Mouse (Mus musculus) liver, adult 2 months (tissue): Measurements from ENCODE around the gene Gm11032. TPM values are rescaled to one million over a fixed set of nuclear protein-coding genes. Genes with fewer than 3 reads are reported as not detected.

ENCODE experiments used
- DNase-seq: peaks from one replicate; pipeline ENCODE4 v3.0.0-alpha.2; 2011; ENCODE audit warnings: low read depth, low spot score; ENCODE audit errors: extremely low read depth
- H3K27ac ChIP-seq: fragments of 200-500 bp; replicated peaks from 2 replicates; pipeline ENCODE4 v1.5.1; 2012; ENCODE audit warnings: low read depth, mild to moderate bottlenecking, control low read depth, inconsistent platforms, low read length; ENCODE audit not compliant: insufficient read depth
- H3K27me3 ChIP-seq: fragments of 200-500 bp; 2 replicates; pipeline ENCODE4 v1.6.1; 2012; ENCODE audit warnings: mild to moderate bottlenecking, moderate library complexity, low read length, inconsistent platforms; ENCODE audit not compliant: control insufficient read depth, insufficient read depth
- H3K36me3 ChIP-seq: fragments of 200-500 bp; 2 replicates; pipeline ENCODE4 v1.6.1; 2012; ENCODE audit warnings: low read length, inconsistent platforms; ENCODE audit not compliant: control insufficient read depth, insufficient read depth
- H3K4me1 ChIP-seq: fragments of 200-500 bp; 2 replicates; pipeline ENCODE4 v1.6.1; 2011; ENCODE audit warnings: low read length; ENCODE audit not compliant: control insufficient read depth, insufficient read depth
- H3K4me3 ChIP-seq: fragments of 200-500 bp; 2 replicates; pipeline ENCODE4 v1.5.1; 2011; ENCODE audit warnings: low read depth, mild to moderate bottlenecking, control low read depth, low read length, moderate library complexity; ENCODE audit not compliant: insufficient read depth
- H3K79me2 ChIP-seq: fragments of 200-500 bp; 2 replicates; pipeline ENCODE4 v1.6.1; 2012; ENCODE audit warnings: inconsistent platforms, mild to moderate bottlenecking, low read length, moderate library complexity; ENCODE audit not compliant: control insufficient read depth, insufficient read depth
- H3K9ac ChIP-seq: fragments of 200-500 bp; 2 replicates; pipeline ENCODE4 v1.6.1; 2012; ENCODE audit warnings: low read depth, mild to moderate bottlenecking, control low read depth, inconsistent platforms, low read length
- CTCF ChIP-seq: fragments of 200-500 bp; IDR thresholded peaks from 2 replicates; pipeline ENCODE4 v1.5.1; 2011; ENCODE audit warnings: low read depth, low read length, control low read depth
- POLR2A ChIP-seq: fragments of 200-500 bp; IDR thresholded peaks from 2 replicates; pipeline ENCODE4 v1.6.1; 2011; ENCODE audit warnings: low read length, control low read depth; ENCODE audit not compliant: insufficient read depth; ENCODE audit errors: extremely low read depth
- WGBS: fragments of 180-500 bp; shearing (Covaris S2); methylation state at CpG from one replicate; pipeline ENCODE4 v1.1.7; 2018; 5-methylcytosine and 5-hydroxymethylcytosine counted together
- polyA plus RNA-seq: library from polyadenylated mRNA; depleted of rRNA; stranded (reverse); fragments of >200 nt; gene quantifications from 2 replicates; pipeline ENCODE4 v1.2.3, GENCODE M21; 2012
- total RNA-seq: library from RNA; depleted of rRNA; stranded (reverse); fragments of >200 nt; gene quantifications from 2 replicates; pipeline ENCODE4 v1.2.3, GENCODE M21; 2014

The Gm11032 gene
- total and polyA plus RNA-seq, 2 experiments = not detected

DNA sequence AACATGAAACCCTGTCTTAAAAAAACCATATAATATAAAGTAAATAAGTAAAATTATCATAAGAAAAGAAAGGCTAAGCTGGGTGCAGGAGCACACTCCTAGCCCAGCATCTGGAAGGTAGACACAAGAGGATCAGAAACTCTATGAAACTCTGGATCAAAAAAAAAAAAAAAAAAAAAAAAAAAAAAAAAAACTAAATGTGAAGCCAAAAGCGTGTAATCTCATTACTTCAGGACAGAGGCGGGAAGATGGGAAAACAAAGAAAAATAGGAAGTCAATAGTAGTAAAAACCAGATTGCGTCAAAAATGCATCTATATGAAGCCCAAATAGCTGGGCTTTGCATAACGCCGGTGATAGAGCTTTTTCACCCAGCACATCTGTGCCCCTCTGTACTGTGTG is 18.0 kb upstream of the Gm11032 start:
- 95% methylated on average over 5 of the region's 5 CpGs for WGBS
- Histone ChIP-seq H3K36me3 (no peaks in the 10 kb centered on the region), H3K27ac (no peak overlapping the region), H3K27me3 (no peaks in the 10 kb centered on the region), H3K79me2 (no peaks in the 10 kb centered on the region), H3K4me3 (no peak overlapping the region), H3K4me1 (no peaks in the 10 kb centered on the region), H3K9ac (no peak overlapping the region)
- TF ChIP-seq CTCF (no peak), POLR2A (no peak)
- DNase-seq = no peak

GRCm38 (mm10) chr11:4602691-4603441 is 17.0 kb upstream of the Gm11032 start:
- TF ChIP-seq CTCF (no peak), POLR2A (no peak)
- no peaks in the 10 kb centered on the region for H3K79me2 ChIP-seq
- no peaks in the 10 kb centered on the region for H3K36me3 ChIP-seq
- no peak for DNase-seq
- no peak overlapping the region for H3K9ac ChIP-seq
- no peak overlapping the region for H3K4me3 ChIP-seq
- no peaks in the 10 kb centered on the region for H3K4me1 ChIP-seq
- H3K27ac ChIP-seq = no peak overlapping the region
- no peaks in the 10 kb centered on the region for H3K27me3 ChIP-seq
- WGBS = 47% methylated on average over 12 of the region's 12 CpGs

DNA sequence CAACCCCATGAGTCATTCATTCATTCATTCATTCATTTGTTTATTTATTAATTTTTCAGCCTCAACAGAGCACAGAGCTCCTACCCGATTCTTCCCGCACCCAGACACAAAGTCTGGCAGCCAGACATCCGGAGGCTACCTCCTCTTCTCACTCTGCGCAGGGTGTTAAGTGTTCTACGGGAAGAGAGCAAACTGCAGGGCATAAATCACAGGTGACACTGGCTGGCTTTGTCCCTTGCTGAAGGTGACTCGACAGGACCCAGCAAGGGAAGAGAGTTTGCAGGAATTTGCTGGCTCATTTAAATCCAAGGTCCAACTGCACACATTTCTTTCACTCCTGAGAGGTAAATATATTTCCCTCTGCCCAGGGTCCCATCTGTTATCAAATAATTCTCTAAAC is 15.4 kb upstream of the Gm11032 start:
- Histone ChIP-seq H3K4me1 (no peaks in the 10 kb centered on the region), H3K9ac (no peak overlapping the region), H3K79me2 (no peaks in the 10 kb centered on the region), H3K36me3 (no peaks in the 10 kb centered on the region), H3K27ac (no peak overlapping the region), H3K4me3 (no peak overlapping the region), H3K27me3 (no peaks in the 10 kb centered on the region)
- no peak for DNase-seq
- WGBS = 69% methylated on average over 6 of the region's 6 CpGs
- TF ChIP-seq CTCF (no peak), POLR2A (no peak)

DNA sequence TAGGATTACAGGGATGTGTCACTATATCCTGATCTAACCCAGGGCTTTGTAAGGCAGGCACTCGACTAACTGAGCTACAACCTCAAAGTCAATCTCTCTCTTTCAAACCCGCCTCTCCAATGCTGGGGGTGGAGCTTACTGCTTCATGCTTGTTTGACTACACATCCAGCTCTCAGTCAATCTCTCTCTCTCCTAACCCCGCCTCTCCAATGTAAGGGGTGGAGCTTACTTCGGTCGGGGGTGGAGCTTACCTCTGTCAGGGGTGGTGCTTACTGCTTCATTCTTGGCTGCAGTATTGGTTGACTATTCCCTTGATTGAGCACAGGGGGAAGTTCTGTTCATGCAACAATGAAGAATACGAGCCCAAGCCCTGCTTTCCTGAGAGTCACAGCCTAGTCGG is 14.5 kb upstream of the Gm11032 start:
- no peaks in the 10 kb centered on the region for H3K27me3 ChIP-seq
- H3K4me1 ChIP-seq = no peaks in the 10 kb centered on the region
- TF ChIP-seq CTCF (no peak), POLR2A (no peak)
- DNase-seq = no peak
- 70% methylated on average over 7 of the region's 7 CpGs for WGBS
- H3K36me3 ChIP-seq = no peaks in the 10 kb centered on the region
- H3K27ac ChIP-seq = no peak overlapping the region
- no peak overlapping the region for H3K4me3 ChIP-seq
- H3K79me2 ChIP-seq = no peaks in the 10 kb centered on the region
- H3K9ac ChIP-seq = no peak overlapping the region

DNA sequence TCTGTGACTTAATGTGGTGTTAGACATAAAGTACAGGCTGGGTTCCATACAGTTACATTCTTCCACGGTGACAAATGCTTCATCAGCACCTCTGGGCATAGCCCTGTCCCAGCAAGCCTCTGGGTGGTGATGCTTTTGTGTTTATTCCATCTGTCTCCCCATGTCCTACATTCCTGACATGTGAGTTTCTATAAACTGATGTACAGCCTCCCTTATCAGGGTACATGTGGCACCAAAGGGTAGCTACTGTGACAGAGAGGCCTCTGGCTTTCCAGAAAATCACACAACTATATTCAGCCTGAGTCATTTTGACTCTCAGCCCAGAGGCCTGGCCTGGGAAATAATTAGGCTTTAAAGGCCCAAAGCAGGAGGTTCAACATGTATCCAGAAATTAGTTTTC is 13.3 kb upstream of the Gm11032 start:
- Histone ChIP-seq H3K79me2 (no peaks in the 10 kb centered on the region), H3K9ac (no peak overlapping the region), H3K27ac (no peak overlapping the region), H3K4me3 (no peak overlapping the region), H3K4me1 (no peaks in the 10 kb centered on the region), H3K36me3 (no peaks in the 10 kb centered on the region), H3K27me3 (no peaks in the 10 kb centered on the region)
- WGBS = 83% methylated on average over 1 of the region's 1 CpGs
- TF ChIP-seq POLR2A (no peak), CTCF (no peak)
- DNase-seq = no peak

DNA sequence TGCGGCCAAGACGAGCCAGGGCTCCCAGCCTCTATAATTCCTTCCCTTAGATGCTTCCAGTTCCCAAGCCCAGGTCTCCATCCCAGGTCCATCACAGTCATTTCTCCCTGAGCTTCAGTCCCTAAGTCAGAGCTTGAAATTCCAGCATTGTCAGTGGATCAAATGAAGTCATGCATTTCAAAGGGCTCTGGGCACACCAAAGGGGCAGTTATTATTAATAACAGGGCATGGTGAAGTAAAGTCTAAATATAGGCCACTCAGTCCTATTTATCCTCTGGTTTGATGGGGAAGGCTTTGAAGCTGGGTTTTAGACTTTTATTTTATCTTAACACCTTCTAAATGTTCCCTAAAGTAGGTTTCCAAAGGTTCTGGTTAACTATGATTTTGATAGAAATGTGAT is 8.0 kb upstream of the Gm11032 start:
- Histone ChIP-seq H3K27me3 (no peaks in the 10 kb centered on the region), H3K27ac (no peak overlapping the region), H3K36me3 (no peaks in the 10 kb centered on the region), H3K79me2 (no peaks in the 10 kb centered on the region), H3K4me1 (no peaks in the 10 kb centered on the region), H3K9ac (no peak overlapping the region), H3K4me3 (no peak overlapping the region)
- no peak for DNase-seq
- WGBS = 83% methylated on average over 2 of the region's 2 CpGs
- no peak for TF ChIP-seq CTCF
- TF ChIP-seq POLR2A = no peak
